Mouse (Mus musculus) spleen, postnatal 36 days (tissue): ENCODE results near the gene Agps.
A peak's percentile ranks its signal among the peaks of the same experiment; 100 is the strongest.
"Not testable (repeated sequence)": the region's sequence is repeated elsewhere in the genome, so short reads cannot be mapped to it uniquely, and the experiment has no call there.

ENCODE experiments used
- DNase-seq, 2 experiments: peaks; one replicate each; pipeline ENCODE4 v3.0.0; 2022; ENCODE audit warnings: low spot score in 2 of 2, mixed read lengths in 1 of 2

Gene Agps

DNA sequence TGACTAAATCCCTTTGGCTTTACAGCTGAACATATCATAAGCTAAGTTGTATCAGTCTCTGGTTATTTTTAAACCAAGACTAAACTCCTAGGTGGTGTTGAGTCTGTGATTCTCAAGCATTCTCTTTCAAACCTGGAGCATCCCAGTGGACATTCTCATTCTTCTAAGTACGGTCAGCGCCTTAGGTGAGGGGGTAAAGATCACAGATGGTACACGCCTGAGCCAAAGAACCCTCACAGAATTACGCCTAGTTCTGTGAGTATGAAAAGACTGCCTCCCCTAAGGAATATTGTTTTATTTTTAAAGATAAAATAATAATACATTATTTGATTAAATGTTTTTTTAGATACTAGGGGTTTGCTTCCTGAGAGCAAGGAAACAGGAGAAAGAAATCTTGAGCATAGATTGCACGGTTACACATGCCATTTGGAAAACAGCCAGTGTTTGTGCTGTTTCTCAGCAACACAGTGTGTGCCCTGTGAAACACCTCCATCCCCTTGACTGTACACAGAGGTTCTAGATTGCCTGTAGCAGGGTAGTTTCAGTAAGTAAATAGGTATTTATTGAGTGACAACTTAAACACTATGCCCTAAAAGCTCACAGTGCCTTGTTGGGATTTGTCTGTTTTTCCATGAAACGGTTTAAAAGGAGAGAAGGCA is 97.9 kb downstream of the Agps start:
- no peak for DNase-seq

DNA sequence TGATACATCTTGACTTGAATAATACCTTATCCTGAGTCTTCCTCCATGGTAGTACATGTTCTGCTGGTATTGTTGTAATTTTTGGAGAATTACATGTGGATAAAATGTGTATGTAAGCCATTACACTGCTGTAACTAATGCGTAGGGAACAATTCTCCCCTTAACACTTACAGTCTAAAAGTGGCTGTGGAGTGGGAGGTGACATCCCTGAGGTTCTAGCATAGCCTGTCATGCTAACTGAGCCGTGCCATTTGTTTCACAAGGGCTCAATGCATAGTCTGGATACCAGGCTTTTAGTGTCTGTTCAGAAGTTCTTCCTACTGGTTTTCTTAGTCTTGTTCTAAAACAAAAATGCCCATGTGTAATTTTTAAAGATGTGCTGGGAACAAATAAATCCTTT is 99.0 kb downstream of the Agps start:
- no peak for DNase-seq

GRCm38 (mm10) chr2:75933541-75933940 is 101.6 kb downstream of the Agps start:
- DNase-seq: no peak

GRCm38 (mm10) chr2:75936685-75937084 is 104.7 kb downstream of the Agps start:
- not testable (repeated sequence) for DNase-seq

GRCm38 (mm10) chr2:75937520-75938116 is 105.6 kb downstream of the Agps start:
- DNase-seq: not testable (repeated sequence)

DNA sequence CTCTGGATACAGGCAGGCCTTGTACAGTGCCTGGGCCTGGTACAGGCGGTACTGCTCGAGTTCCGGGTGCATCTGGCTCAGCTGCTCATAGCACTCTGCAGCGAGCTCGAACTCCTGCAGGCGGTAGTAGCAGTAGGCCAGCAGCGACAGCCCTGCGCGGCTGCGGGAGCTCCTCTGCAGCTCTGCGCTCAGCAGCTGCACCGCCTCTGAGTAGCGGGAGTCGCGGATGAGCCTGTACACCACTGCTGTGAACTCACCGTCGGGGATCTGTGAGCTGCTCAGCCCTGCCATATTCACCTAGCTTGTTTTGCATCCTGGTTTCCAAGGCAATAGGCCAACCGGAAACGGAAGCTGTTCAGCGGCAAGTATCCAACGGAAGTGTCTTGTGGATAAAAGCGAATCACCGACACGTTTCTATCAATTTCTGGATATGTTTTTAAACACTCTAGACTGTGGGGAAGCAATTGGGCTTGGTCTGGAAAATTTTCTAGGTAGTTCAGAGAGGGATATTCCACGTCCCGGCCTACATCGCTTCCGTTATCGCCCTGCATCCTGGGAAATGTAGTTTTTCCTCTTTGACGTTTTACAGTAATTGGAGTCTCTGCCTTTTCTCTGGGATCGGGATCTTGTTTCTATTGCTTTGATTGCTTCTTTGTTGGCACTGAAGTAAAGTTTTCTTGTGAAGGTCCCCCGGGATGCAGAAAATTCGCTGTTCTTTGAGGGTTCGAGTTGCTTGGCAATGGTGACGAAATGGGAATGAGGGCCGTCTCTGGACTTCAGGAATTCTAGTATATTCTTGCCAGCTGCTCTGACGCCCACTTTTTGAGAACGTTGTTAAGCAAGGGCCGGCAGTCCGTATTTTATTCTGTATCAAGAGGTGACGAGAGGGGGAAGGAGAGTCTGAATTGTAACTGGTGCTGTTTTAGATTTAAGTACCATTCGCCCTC is 106.4 kb downstream of the Agps start, which contains the start of gene Ttc30b:
Gene Ttc30b, minus strand, starts transcription at position 469 of the 947 bp plus-strand sequence.
- peak; percentile 68 to 69 for DNase-seq

DNA sequence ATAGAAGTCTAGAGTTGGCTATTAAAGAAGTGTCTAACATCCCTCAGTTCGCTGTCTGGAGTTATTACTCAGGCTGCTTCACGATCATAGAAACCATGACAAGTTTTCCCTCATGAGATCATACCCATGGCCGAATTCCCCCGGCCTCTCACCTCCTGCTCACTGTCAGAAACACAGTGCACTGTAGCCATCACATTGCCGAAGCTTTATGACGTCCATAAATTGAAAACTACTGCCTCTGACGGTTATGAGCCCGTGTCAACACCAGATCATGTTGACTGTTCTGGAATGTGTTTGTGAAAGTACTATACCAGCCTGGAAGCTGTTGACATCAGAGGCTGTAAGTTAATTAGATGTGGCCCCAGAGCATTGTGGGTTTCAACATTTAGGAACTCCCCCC is 118.7 kb downstream of the Agps start:
- no peak for DNase-seq

- no peak for DNase-seq
These were observed 121.3 kb downstream of the Agps start for GRCm38 (mm10) chr2:75953320-75953719.

DNA sequence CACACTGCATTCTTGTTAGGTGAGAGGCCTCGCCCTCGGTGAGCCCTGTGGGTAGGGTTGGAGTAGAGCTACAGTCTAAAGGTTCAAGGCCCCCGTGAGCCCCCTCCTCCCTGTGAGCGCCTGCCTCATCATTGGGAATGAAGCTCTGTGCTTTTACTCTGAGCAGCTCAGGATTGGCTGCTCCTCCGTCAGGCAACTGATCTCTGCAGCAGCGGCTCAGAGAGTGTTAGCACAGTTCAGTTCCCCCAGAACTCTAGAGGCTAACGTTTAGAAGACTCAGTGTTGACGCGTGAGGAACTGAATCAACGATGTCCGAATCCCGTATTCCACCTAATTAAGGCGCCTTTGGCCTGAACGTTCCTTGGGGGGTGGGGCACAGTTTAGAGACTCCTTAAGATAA is 123.7 kb downstream of the Agps start:
- no peak for DNase-seq

GRCm38 (mm10) chr2:75959183-75959849 is 127.3 kb downstream of the Agps start:
- DNase-seq: no peak

DNA sequence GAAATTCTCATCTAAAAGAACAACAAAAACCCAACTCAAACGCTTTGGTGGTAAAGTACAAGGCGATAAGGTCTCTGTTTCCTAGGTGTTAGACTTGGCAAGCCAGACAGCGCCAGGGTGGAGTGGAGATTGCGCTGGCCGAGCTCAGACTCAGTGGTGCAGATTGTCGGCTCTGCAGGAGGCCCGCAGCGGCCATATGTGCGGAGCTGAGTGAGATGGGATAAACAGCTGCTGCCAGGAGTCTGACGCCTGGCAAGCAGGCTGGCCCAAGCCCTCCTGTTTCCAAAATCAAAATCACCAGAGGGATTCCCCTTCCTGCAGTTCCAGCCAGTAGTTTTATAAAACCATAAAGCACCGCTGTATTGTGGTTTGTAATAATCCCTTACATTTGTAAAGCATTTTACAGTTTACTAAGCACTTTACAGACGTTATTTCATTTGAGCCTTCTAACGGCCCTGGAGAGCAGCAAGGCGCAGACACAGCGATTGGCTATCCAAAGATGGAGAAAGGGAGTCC is 127.9 kb downstream of the Agps start:
- no peak for DNase-seq

DNA sequence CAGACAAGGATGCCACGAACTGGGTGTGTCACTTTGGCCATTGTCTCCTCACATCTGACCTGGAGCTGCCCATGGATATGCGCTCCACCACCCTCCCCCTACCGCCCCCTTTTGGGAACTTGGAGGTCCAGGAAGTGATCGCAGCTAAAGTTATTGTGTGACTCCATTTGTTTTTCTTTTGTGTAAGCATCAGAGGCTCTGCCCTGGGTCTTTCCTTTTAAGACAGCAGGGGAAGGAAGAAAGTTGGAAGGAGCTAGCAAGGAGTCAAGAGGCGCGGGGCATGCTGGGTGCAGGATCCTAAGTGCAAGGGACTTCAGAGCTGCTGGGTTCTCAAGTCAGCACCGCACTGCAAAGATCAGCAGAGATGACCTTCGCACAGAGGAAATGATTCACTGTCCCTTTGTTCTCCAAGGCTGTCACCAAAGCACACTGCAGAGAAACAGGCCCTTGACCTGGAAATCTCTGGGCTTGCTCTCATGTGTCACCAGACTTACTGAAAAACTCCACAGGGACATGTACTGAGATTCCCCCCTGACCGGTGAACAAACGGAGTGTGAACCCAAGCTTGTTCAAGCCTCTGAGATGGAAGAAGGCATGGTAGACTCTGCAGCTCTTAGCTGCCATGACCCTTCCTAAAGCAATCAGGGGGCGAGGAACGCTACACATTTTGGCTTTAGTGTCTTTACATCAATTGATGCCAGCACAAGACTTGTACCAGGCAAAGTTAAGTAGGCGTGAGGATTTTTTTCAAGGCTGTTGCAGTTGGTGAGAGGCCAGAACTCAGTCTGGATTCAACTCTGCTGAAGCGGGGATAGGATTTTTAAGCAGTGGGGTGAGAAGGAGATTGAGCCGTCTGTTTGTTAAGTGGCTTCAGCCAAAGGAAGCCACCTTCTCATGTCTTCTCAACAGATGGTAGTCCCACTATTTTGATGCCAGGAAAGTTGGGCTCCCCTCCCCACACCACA is 128.7 kb downstream of the Agps start:
- no peak for DNase-seq

- DNase-seq: no peak
These were observed 131.3 kb downstream of the Agps start for GRCm38 (mm10) chr2:75963211-75963840.

DNA sequence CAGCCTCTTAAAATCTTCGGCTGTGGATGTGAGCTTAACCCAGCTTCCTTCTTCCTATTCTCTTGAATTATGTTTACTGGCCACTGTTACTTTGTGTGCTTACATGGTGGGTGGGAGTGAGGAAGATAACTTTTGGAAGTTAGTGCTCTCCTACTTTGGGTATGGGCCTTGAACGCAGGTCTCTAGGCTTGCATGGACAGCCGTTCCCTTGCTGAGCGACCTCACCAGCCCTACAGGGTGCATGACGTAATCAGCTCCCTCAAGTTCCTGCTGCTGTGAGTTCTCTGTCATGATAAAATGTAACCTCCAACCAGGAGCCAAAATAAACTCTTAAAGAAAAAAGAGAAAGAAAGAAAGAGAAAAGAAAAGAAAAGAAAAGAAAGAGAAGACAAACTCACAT is 132.1 kb downstream of the Agps start:
- no peak for DNase-seq

DNA sequence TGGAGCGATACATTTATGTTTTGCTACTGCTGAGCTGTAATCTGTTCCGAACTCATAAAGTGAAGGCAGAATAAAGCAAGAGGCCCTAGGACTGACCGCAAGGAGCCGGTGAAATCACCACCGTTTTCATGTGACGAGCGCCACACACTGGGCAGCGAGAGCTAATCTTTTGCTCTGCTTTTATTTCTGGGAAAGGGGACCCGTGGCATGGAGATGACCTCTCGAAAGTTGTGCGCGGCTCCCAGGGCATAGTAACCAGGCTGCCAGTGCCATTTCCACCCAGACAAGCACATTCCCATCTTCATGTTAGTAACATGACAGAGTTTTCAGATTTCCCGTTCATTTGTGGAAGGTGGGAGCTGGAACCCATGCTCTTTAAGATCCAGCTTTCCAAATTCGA is 132.5 kb downstream of the Agps start:
- DNase-seq: peak; percentile 13 to 16

GRCm38 (mm10) chr2:75964972-75965371 is 133.0 kb downstream of the Agps start:
- peak; percentile 46 to 60 for DNase-seq

DNA sequence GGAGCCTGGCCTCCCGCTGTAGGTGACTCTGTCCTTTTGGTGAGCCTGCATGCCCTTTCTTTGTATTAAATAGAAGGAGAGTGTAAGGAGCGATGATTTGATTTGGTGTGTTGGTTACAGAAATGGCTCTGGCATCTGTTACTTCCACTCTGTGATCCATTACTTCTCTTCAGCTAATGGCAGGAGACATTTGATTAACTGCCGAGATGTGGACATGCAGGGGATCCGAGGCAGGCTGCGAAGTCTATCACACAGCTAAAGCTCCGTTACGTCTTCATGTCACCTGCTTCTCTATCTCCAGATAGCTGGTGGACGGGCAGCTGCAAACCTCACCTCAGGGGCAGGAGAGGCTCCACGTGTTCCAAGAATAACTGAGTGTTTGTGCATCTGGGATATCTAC is 142.2 kb downstream of the Agps start:
- no peak for DNase-seq

DNA sequence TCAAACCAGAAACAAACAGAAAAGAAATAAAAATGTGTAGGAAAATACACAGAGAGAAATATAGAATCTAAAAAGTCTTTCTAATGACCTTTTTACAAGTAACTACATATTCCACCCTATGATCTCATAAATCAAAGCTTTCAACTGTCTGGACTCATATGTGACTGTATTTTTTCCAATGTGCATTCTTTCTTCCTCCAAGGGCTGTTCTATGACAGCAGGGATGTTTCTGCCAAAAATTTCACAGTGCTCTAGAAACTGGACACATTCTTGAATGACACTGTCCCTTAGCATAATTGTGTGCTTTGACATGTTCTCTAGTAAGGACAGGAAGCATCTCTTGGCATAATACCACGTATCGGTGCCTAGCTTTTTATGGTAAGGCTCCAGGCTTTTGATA is 144.1 kb downstream of the Agps start:
- not testable (repeated sequence) for DNase-seq

- peak; percentile 16 to 31 for DNase-seq
These were observed 145.9 kb downstream of the Agps start, which contains the start of gene Ttc30a2 for GRCm38 (mm10) chr2:75977752-75978368. Gene Ttc30a2, minus strand, starts transcription at chr2:75978170.
